Mouse (Mus musculus): ENCODE data around the gene Tmem181a. TPM values are rescaled to one million over a fixed set of nuclear protein-coding genes. Genes with fewer than 3 reads are reported as not detected.
A peak's percentile ranks its signal among the peaks of the same experiment; 100 is the strongest.
"Not testable (repeated sequence)": the region's sequence is repeated elsewhere in the genome, so short reads cannot be mapped to it uniquely, and the experiment has no call there.

Tmem181a gene
- total RNA-seq, 2 experiments from 2014 or later: 7.8 to 13.0 TPM

GRCm38 (mm10) chr17:6304891-6305290 is 48.2 kb downstream of the Tmem181a start:
- not testable (repeated sequence) for DNase-seq (ENCODE audit: low spot score in 2 of 2)

GRCm38 (mm10) chr17:6305656-6306270 is 49.1 kb downstream of the Tmem181a start:
- not testable (repeated sequence) for DNase-seq (ENCODE audit: low spot score in 2 of 2)

GRCm38 (mm10) chr17:6306503-6306902 is 49.8 kb downstream of the Tmem181a start:
- DNase-seq (ENCODE audit: low spot score in 2 of 2): not testable (repeated sequence)

GRCm38 (mm10) chr17:6311716-6312115 is 55.1 kb downstream of the Tmem181a start:
- not testable (repeated sequence) for DNase-seq (ENCODE audit: low spot score in 2 of 2)

GRCm38 (mm10) chr17:6312755-6313154 is 56.1 kb downstream of the Tmem181a start:
- not testable (repeated sequence) for DNase-seq (ENCODE audit: low spot score in 2 of 2)

GRCm38 (mm10) chr17:6314493-6314892 is 57.8 kb downstream of the Tmem181a start:
- DNase-seq (ENCODE audit: low spot score in 2 of 2): not testable (repeated sequence)

GRCm38 (mm10) chr17:6315706-6316105 is 59.0 kb downstream of the Tmem181a start:
- not testable (repeated sequence) for DNase-seq (ENCODE audit: low spot score in 2 of 2)

GRCm38 (mm10) chr17:6316379-6317126 is 59.9 kb downstream of the Tmem181a start:
- DNase-seq (ENCODE audit: low spot score in 2 of 2): peak; percentile 59 to 60

GRCm38 (mm10) chr17:6317339-6317985 is 60.8 kb downstream of the Tmem181a start, which contains the start of gene Dynlt1a:
Gene Dynlt1a (minus strand): TSS chr17:6317500.
- peak; percentile 100 for DNase-seq (ENCODE audit: low spot score in 2 of 2)

GRCm38 (mm10) chr17:6321081-6321777 is 64.6 kb downstream of the Tmem181a start:
- DNase-seq (ENCODE audit: low spot score in 2 of 2): not testable (repeated sequence)

- not testable (repeated sequence) for DNase-seq (ENCODE audit: low spot score in 2 of 2)
Measured at GRCm38 (mm10) chr17:6321778-6322101, 65.1 kb downstream of the Tmem181a start.

- DNase-seq (ENCODE audit: low spot score in 2 of 2): not testable (repeated sequence)
Measured at GRCm38 (mm10) chr17:6325021-6325420, 68.4 kb downstream of the Tmem181a start.

GRCm38 (mm10) chr17:6325543-6325942 is 68.9 kb downstream of the Tmem181a start:
- not testable (repeated sequence) for DNase-seq (ENCODE audit: low spot score in 2 of 2)

GRCm38 (mm10) chr17:6327554-6327953 is 70.9 kb downstream of the Tmem181a start:
- not testable (repeated sequence) for DNase-seq (ENCODE audit: low spot score in 2 of 2)

- DNase-seq (ENCODE audit: low spot score in 2 of 2): not testable (repeated sequence)
Measured at GRCm38 (mm10) chr17:6328997-6329396, 72.3 kb downstream of the Tmem181a start.

GRCm38 (mm10) chr17:6342606-6343294 is 86.1 kb downstream of the Tmem181a start:
- not testable (repeated sequence) for DNase-seq (ENCODE audit: low spot score in 2 of 2)

- peak in 1 of 2 experiments; percentile 16 for DNase-seq (ENCODE audit: low spot score in 2 of 2)
Measured at GRCm38 (mm10) chr17:6355256-6355655, 98.6 kb downstream of the Tmem181a start.
